Mouse (Mus musculus): ENCODE measurements around the gene Ms4a6d. TPM values are rescaled to one million over a fixed set of nuclear protein-coding genes. Genes with fewer than 3 reads are reported as not detected.
"Not testable (repeated sequence)": the region's sequence is repeated elsewhere in the genome, so short reads cannot be mapped to it uniquely, and the experiment has no call there.

Ms4a6d gene
- polyA plus RNA-seq, 1 experiment from 2014 or later = 2.8 TPM

DNA sequence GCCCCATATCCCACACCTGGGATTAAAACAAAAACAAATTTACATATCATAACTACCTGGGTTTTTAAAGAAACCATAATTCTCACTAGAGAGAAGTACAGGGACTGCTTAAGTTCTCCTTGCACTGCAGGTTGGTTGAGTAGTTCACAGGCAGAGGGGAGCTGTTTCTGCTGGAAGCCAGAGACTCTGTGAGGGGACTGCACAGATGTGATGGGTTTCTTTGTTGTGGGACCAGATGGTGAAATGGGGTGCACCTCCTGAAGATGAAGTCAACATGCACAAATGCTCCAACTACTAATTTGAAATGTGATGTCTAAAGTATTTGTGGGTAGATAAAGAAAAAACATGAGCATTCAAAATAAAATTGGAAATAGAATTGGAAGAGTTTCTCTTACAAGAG, 56.7 kb downstream of the Ms4a6d start:
- Histone ChIP-seq H3K4me2 (no peak overlapping the region), H3K36me3 (no peaks in the 10 kb centered on the region), H3K9ac (no peak overlapping the region), H3K27me3 (no peaks in the 10 kb centered on the region), H3K4me1 (no peaks in the 10 kb centered on the region), H3K9me3 (no peaks in the 10 kb centered on the region), H3K27ac (no peak overlapping the region), H3K4me3 (no peak overlapping the region)
- no peak for ATAC-seq (ENCODE audit: insufficient number of reproducible peaks, insufficient read depth, low FRiP score, low TSS enrichment, low read depth)

DNA sequence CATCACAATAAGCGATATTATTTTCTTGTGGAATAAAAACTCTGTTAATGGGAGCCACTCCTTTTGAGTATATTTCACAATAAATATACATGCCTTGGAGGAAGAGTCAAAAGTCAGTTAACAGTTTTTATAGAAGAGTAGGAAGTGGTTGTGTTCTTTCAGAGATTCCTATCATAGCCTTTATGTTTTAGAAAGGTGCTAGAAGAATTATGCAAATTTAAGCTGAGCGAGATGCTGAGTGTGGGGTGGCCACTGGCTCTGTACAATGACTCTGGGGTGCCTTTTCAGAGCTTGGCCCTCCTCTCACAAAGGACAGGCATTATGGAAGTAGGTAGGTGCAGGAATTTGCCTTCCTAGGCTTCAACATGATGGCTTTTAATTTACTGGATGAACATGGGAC, 60.3 kb downstream of the Ms4a6d start:
- not testable (repeated sequence) for H3K36me3 ChIP-seq; H3K4me1 ChIP-seq; H3K9me3 ChIP-seq; H3K4me2 ChIP-seq; H3K27me3 ChIP-seq; H3K27ac ChIP-seq; ATAC-seq (ENCODE audit: insufficient number of reproducible peaks, insufficient read depth, low FRiP score, low TSS enrichment, low read depth); H3K4me3 ChIP-seq; H3K9ac ChIP-seq
- 83% methylated on average over 2 of the region's 2 CpGs for WGBS

DNA sequence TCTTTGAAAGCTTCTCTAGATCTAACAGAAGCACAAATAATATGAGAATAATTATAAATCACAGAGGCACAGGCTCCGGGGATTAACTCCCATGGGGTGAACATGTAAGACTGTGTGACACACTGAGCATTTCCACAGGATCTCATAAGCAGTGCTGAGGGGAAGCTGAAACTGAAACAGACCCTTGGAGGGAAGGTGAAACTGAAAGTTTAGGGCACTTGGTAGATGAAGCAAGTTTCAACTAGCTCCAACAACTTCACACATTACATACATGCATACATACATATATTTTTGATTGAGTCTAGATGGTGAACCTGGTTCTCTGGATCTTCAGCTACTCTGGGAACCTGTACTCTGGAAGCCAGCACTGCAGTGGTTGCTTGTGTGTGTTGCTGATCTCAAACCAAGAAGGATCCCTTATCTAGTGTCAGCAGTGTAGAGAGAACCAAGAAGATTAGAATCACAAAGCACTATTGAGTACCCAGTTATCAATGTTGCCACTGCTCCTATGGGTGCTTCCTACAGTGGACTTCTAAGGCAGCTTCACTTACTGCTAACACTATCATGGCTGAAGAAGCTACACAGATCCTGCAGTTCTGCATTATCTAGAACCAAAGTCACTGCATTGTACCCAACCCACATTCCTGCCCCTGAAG, 64.4 kb downstream of the Ms4a6d start:
- H3K9me3 ChIP-seq; H3K27ac ChIP-seq; H3K4me3 ChIP-seq; H3K27me3 ChIP-seq; ATAC-seq (ENCODE audit: insufficient number of reproducible peaks, insufficient read depth, low FRiP score, low TSS enrichment, low read depth); H3K9ac ChIP-seq; H3K36me3 ChIP-seq; H3K4me2 ChIP-seq; H3K4me1 ChIP-seq: not testable (repeated sequence)
- 79% methylated on average over 1 of the region's 1 CpGs for WGBS

DNA sequence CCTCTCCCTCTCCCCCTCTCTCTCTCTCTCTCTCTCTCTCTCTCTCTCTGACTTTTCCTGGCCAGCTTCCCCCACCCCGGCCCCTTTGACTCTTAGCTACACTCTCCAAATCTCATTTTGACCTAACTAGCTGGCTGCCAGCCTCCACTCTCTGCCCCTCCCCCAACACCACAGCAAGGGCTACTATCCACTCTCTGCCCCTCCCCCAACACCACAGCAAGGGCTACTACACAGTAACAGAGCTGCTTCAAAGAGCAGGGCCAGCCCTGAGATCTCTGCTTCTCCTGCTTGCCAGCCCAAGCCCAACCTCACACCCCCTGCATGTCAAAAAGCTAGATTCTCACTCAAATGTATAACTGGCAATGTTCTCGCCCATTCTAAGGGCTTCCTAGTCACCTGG, 67.3 kb downstream of the Ms4a6d start:
- 33% methylated on average over 2 of the region's 2 CpGs for WGBS
- H3K36me3 ChIP-seq = no peaks in the 10 kb centered on the region

More for the DNA sequence above, 67.3 kb downstream of the Ms4a6d start:
- Histone ChIP-seq H3K4me2 (no peak overlapping the region), H3K9ac (no peak overlapping the region), H3K27me3 (no peaks in the 10 kb centered on the region), H3K4me3 (no peak overlapping the region), H3K4me1 (no peaks in the 10 kb centered on the region), H3K9me3 (no peaks in the 10 kb centered on the region), H3K27ac (no peak overlapping the region)
- no peak for ATAC-seq (ENCODE audit: insufficient number of reproducible peaks, insufficient read depth, low FRiP score, low TSS enrichment, low read depth)

Other genes with a start within 250 kb of the Ms4a6d start
- gene Ms4a4a, start 229.3 kb downstream of the Ms4a6d start, polyA plus RNA-seq (2015; fragmentation: Nextera tagmentation; extraction: Ambion mirVana) = 3.2 and 4.6 TPM in 2 replicates
- 0.52 and 0.59 TPM in 2 replicates for gene Ms4a4c, start 200.1 kb downstream of the Ms4a6d start, polyA plus RNA-seq (2015; fragmentation: Nextera tagmentation; extraction: Ambion mirVana)
- gene Ms4a4b, start 161.3 kb downstream of the Ms4a6d start, polyA plus RNA-seq (2015; fragmentation: Nextera tagmentation; extraction: Ambion mirVana) = 0.13 TPM in 1 of 2 replicates, not detected in the other
- gene Ms4a6c, start 135.5 kb downstream of the Ms4a6d start, polyA plus RNA-seq (2015; fragmentation: Nextera tagmentation; extraction: Ambion mirVana) = 4.8 and 5.4 TPM in 2 replicates
- gene Gm8369, start 118.9 kb downstream of the Ms4a6d start, polyA plus RNA-seq (2015; fragmentation: Nextera tagmentation; extraction: Ambion mirVana) = not detected in 2 replicates
- 5.8 TPM in 2 replicates for gene Ms4a6b, start 88.3 kb downstream of the Ms4a6d start, polyA plus RNA-seq (2015; fragmentation: Nextera tagmentation; extraction: Ambion mirVana)
- gene Ms4a4d, start 68.0 kb downstream of the Ms4a6d start, polyA plus RNA-seq (2015; fragmentation: Nextera tagmentation; extraction: Ambion mirVana) = 0.17 and 0.31 TPM in 2 replicates
- 0.32 and 0.49 TPM in 2 replicates for gene Ms4a2, start 18.9 kb upstream of the Ms4a6d start, polyA plus RNA-seq (2015; fragmentation: Nextera tagmentation; extraction: Ambion mirVana)
- 0.28 TPM in 1 of 2 replicates, not detected in the other for gene Ms4a3, start 36.0 kb upstream of the Ms4a6d start, polyA plus RNA-seq (2015; fragmentation: Nextera tagmentation; extraction: Ambion mirVana)
- gene Oosp2, start 55.7 kb upstream of the Ms4a6d start, polyA plus RNA-seq (2015; fragmentation: Nextera tagmentation; extraction: Ambion mirVana) = not detected in 2 replicates
- gene Oosp1, start 86.3 kb upstream of the Ms4a6d start, polyA plus RNA-seq (2015; fragmentation: Nextera tagmentation; extraction: Ambion mirVana) = not detected in 2 replicates
- gene Oosp3, start 92.2 kb upstream of the Ms4a6d start, polyA plus RNA-seq (2015; fragmentation: Nextera tagmentation; extraction: Ambion mirVana) = not detected in 2 replicates
- gene Gif, start 142.7 kb upstream of the Ms4a6d start, polyA plus RNA-seq (2015; fragmentation: Nextera tagmentation; extraction: Ambion mirVana) = not detected in 2 replicates
- gene Mrpl16, start 165.5 kb upstream of the Ms4a6d start, polyA plus RNA-seq (2015; fragmentation: Nextera tagmentation; extraction: Ambion mirVana) = 45.9 and 49.4 TPM in 2 replicates
- gene Stx3, start 214.6 kb upstream of the Ms4a6d start, polyA plus RNA-seq (2015; fragmentation: Nextera tagmentation; extraction: Ambion mirVana) = 9.2 and 11.2 TPM in 2 replicates
- not detected in 2 replicates for gene Olfr1417, start 234.4 kb upstream of the Ms4a6d start, polyA plus RNA-seq (2015; fragmentation: Nextera tagmentation; extraction: Ambion mirVana)